Mouse (Mus musculus) liver, adult 2 months (tissue): ENCODE data around the gene Higd1c.

Source experiments
- CTCF ChIP-seq: fragments of 200-500 bp; IDR thresholded peaks from 2 replicates; pipeline ENCODE4 v1.5.1; 2011; ENCODE audit warnings: low read depth, low read length, control low read depth
- POLR2A ChIP-seq: fragments of 200-500 bp; IDR thresholded peaks from 2 replicates; pipeline ENCODE4 v1.6.1; 2011; ENCODE audit warnings: low read length, control low read depth; ENCODE audit not compliant: insufficient read depth; ENCODE audit errors: extremely low read depth

- no peak for TF ChIP-seq POLR2A
- TF ChIP-seq CTCF = no peak
Observed at GRCm38 (mm10) chr15:100414942-100415341, 50.6 kb downstream of the Higd1c start.
